ENCODE assay signal across 9 mouse cellular contexts in the genomic region with DNA sequence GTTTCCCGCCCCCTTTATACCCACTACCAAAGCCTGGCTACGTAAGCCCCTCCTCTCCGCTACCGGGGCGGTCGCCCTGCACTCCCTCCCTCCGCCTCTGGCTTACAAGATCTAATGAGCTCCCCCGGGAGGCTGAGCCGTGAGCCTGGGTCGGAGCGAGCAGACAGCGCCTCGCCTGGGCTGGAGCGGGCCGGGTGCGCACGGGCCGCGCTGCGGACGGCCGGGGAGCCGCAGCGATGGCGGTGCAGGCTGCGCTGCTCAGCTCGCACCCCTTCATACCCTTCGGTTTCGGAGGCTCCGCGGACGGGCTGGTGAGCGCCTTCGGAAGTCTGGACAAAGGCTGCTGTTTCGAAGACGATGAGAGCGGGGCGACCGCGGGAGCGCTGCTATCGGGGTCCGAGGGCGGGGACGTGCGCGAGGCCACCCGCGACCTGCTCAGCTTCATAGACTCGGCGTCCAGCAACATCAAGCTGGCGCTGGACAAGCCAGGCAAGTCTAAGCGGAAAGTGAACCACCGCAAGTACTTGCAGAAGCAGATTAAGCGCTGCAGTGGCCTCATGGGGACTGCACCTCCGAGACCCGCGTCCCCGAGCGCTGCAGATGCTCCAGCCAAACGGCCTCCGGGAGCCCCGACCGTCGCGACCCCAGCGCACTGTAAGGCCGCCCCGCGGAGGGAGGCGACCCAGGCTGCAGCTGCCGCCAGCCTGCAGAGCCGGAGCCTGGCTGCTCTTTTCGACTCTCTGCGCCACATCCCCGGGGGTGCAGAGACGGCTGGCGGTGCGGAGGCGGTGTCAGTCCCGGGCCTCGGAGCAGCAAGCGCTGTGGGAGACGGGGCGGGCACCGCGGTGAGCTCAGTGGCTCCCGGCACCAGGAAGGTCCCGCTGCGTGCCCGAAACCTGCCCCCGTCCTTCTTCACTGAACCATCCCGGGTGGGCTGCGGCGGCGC. TPM values are rescaled to one million over a fixed set of nuclear protein-coding genes. Genes with fewer than 3 reads are reported as not detected.
DNase-seq lines count a peak whose midpoint lies in the region; ATAC-seq and TF ChIP-seq lines count a peak whose summit lies in the region.
"Had no signal": no experiment of that assay in that cellular context is flagged by ENCODE, and none has a peak within 500 bp of the region (broad histone marks: within the 10 kb centered on the region; RNA-seq: fewer than 3 reads in every experiment).

A gene (plus strand): TSS at position 81 of the 946 bp plus-strand sequence.

- under 1% methylated on average over 93 of the region's 96 CpGs for WGBS in forebrain, embryonic 14.5 days
- WGBS in heart, postnatal 0 days, result under 1% methylated on average over 95 of the region's 96 CpGs
- 1% methylated on average over 96 of the region's 96 CpGs for WGBS in liver, embryonic 15.5 days (ENCODE audit: insufficient replicate concordance)
- under 1% methylated on average over 96 of the region's 96 CpGs for WGBS in neural tube, embryonic 13.5 days

- peak; percentile 90 for ATAC-seq in cerebellum, adult (ENCODE audit: insufficient number of reproducible peaks, low FRiP score, low TSS enrichment)
- peak; percentile 96 for ATAC-seq in forebrain, embryonic 14.5 days
- ATAC-seq in heart, postnatal 0 days (ENCODE audit: insufficient read depth, low read depth), result peak; percentile 89
- peak; percentile 25 for ATAC-seq in liver, embryonic 15.5 days (ENCODE audit: insufficient read depth)
- ATAC-seq in neural tube, embryonic 13.5 days (ENCODE audit: low read depth), result peak; percentile 97

- H3K27me3 ChIP-seq in E14TG2a.4 (ENCODE audit: insufficient read depth, low read length), result peaks cover 57% of the 10 kb centered on the region
- peaks cover 4% of the 10 kb centered on the region; the same call in 1 of the 2 replicates for H3K27me3 ChIP-seq in forebrain, embryonic 14.5 days (replicated peaks; ENCODE audit: control insufficient read depth, insufficient read depth, low read length)
- peaks cover 42% of the 10 kb centered on the region for H3K27me3 ChIP-seq in heart, postnatal 0 days (ENCODE audit: control insufficient read depth, insufficient read depth, low read length)
- H3K27me3 ChIP-seq in liver, embryonic 15.5 days, result peaks cover 50% of the 10 kb centered on the region
- no peaks in the 10 kb centered on the region for H3K27me3 ChIP-seq in neural tube, embryonic 13.5 days

- no peak for TF ChIP-seq CTCF in E14TG2a.4 (conservative IDR thresholded peaks at IDR 0.05; ENCODE audit: low read length)
- TF ChIP-seq CTCF in heart, postnatal 0 days (IDR thresholded peaks at IDR 0.05; ENCODE audit: low read depth), result peak; percentile 29

- no peaks in the 10 kb centered on the region for H3K9me3 ChIP-seq in E14TG2a.4 (ENCODE audit: low read length)
- no peaks in the 10 kb centered on the region for H3K9me3 ChIP-seq in forebrain, embryonic 14.5 days (replicated peaks; ENCODE audit: control insufficient read depth, low read length)
- no peaks in the 10 kb centered on the region for H3K9me3 ChIP-seq in heart, postnatal 0 days (replicated peaks; ENCODE audit: control insufficient read depth, low read length)
- H3K9me3 ChIP-seq in liver, embryonic 15.5 days (replicated peaks), result no peaks in the 10 kb centered on the region
- H3K9me3 ChIP-seq in neural tube, embryonic 13.5 days, result no peaks in the 10 kb centered on the region

- peak within 1 kb of the TSS; percentile 91 for H3K9ac ChIP-seq in forebrain, embryonic 14.5 days (ENCODE audit: low read length)
- H3K9ac ChIP-seq in heart, postnatal 0 days (replicated peaks; ENCODE audit: low read depth, low read length), result peak within 1 kb of the TSS; percentile 60
- H3K9ac ChIP-seq in liver, embryonic 15.5 days, result no peak within 1 kb of the TSS
- peak within 1 kb of the TSS; percentile 98 for H3K9ac ChIP-seq in neural tube, embryonic 13.5 days

- no peaks in the 10 kb centered on the region for H3K36me3 ChIP-seq in E14TG2a.4 (ENCODE audit: insufficient read depth, low read length)
- H3K36me3 ChIP-seq in forebrain, embryonic 14.5 days (ENCODE audit: control insufficient read depth, insufficient read depth, low read length), result no peaks in the 10 kb centered on the region
- H3K36me3 ChIP-seq in heart, postnatal 0 days (replicated peaks; ENCODE audit: control insufficient read depth, insufficient read depth, low read length), result no peaks in the 10 kb centered on the region
- no peaks in the 10 kb centered on the region for H3K36me3 ChIP-seq in liver, embryonic 15.5 days (replicated peaks)
- no peaks in the 10 kb centered on the region for H3K36me3 ChIP-seq in neural tube, embryonic 13.5 days

- peak within 1 kb of the TSS; percentile 88 for H3K27ac ChIP-seq in forebrain, embryonic 14.5 days (ENCODE audit: low read depth, low read length)
- 0 out of 2 replicates have a peak within 1 kb of the TSS, but pooled peaks have one; percentile 32 for H3K27ac ChIP-seq in heart, postnatal 0 days (ENCODE audit: low read depth)
- no peak within 1 kb of the TSS for H3K27ac ChIP-seq in liver, embryonic 15.5 days (replicated peaks)
- peak within 1 kb of the TSS; percentile 92 for H3K27ac ChIP-seq in neural tube, embryonic 13.5 days (replicated peaks)

- no peak for TF ChIP-seq EP300 in heart, postnatal 0 days (IDR thresholded peaks at IDR 0.05; ENCODE audit: low read depth)

- peak within 1 kb of the TSS; percentile 83 for H3K4me2 ChIP-seq in forebrain, embryonic 14.5 days (ENCODE audit: low read length)
- peak within 1 kb of the TSS; percentile 74 for H3K4me2 ChIP-seq in heart, postnatal 0 days (ENCODE audit: low read depth, low read length)
- peak within 1 kb of the TSS; percentile 66 for H3K4me2 ChIP-seq in liver, embryonic 15.5 days
- peak within 1 kb of the TSS; percentile 83 for H3K4me2 ChIP-seq in neural tube, embryonic 13.5 days

- peak; percentile 97 for DNase-seq in forebrain, embryonic 14.5 days (ENCODE audit: low spot score)
- peak; percentile 72 for DNase-seq in heart, postnatal 0 days (ENCODE audit: low spot score)
- DNase-seq in layer of hippocampus, adult 18-20 months (ENCODE audit: low spot score in 2 of 2), result peak; percentile 63
- DNase-seq in adipocyte (ENCODE audit: low spot score), result no peak

- peak within 1 kb of the TSS; percentile 86 for H3K4me3 ChIP-seq in E14TG2a.4 (replicated peaks; ENCODE audit: low read length)
- peak within 1 kb of the TSS; percentile 84 for H3K4me3 ChIP-seq in forebrain, embryonic 14.5 days (ENCODE audit: low read depth, low read length)
- peak within 1 kb of the TSS; percentile 57 for H3K4me3 ChIP-seq in heart, postnatal 0 days (ENCODE audit: low read depth, low read length)
- H3K4me3 ChIP-seq in liver, embryonic 15.5 days (replicated peaks), result peak within 1 kb of the TSS; percentile 47
- H3K4me3 ChIP-seq in neural tube, embryonic 13.5 days, result peak within 1 kb of the TSS; percentile 94

- peaks cover 25% of the 10 kb centered on the region for H3K4me1 ChIP-seq in E14TG2a.4 (replicated peaks; ENCODE audit: low read depth, low read length)
- peaks cover 28% of the 10 kb centered on the region for H3K4me1 ChIP-seq in forebrain, embryonic 14.5 days (ENCODE audit: control insufficient read depth, insufficient read depth, low read length)
- H3K4me1 ChIP-seq in heart, postnatal 0 days (ENCODE audit: control insufficient read depth, insufficient read depth), result no peaks in the 10 kb centered on the region
- H3K4me1 ChIP-seq in liver, embryonic 15.5 days (replicated peaks), result peaks cover 7% of the 10 kb centered on the region; the same call in 1 of the 2 replicates
- peaks cover 52% of the 10 kb centered on the region for H3K4me1 ChIP-seq in neural tube, embryonic 13.5 days (replicated peaks)

RNA-seq across cellular contexts. Expression of the gene that starts here (rescaled TPM):
- 20.7 and 25.3 TPM in 2 replicates for polyA plus RNA-seq in forebrain, embryonic 14.5 days (2014; fragmentation: Nextera tagmentation; extraction: Ambion mirVana)
- total RNA-seq in heart, postnatal 0 days (2014; rRNA removed; ENCODE audit: low replicate concordance), result 6.0 and 7.5 TPM in 2 replicates
- 3.0 and 3.5 TPM in 2 replicates for polyA plus RNA-seq in heart, postnatal 0 days (2015; fragmentation: Nextera tagmentation; extraction: Ambion mirVana)
- total RNA-seq in layer of hippocampus, adult 18-20 months (2021), result 10 to 100 TPM; 21.7 to 21.9 TPM
- 0.18 TPM in 1 of 2 replicates, not detected in the other for polyA plus RNA-seq in liver, embryonic 15.5 days (2015; fragmentation: Nextera tagmentation; extraction: Ambion mirVana)
- polyA plus RNA-seq in neural tube, embryonic 13.5 days (2015; fragmentation: Nextera tagmentation; extraction: Ambion mirVana), result 65.6 and 67.4 TPM in 2 replicates
- total RNA-seq: MEL had no signal

Comparison
In these comparisons a context has a peak if more than half of its experiments do, and no peak if none do; other contexts are left out.
1. Peak in ATAC-seq, H3K4me3 ChIP-seq and H3K4me2 ChIP-seq in liver, embryonic 15.5 days; RNA of the gene not detected or under 1 TPM.
2. ATAC-seq: peak in every context shown above with its lines; median percentile 97 in neural tube, embryonic 13.5 days; 96 in forebrain, embryonic 14.5 days; 90 in cerebellum, adult; 89 in heart, postnatal 0 days; 25 in liver, embryonic 15.5 days.